Mouse (Mus musculus) neural tube, embryonic 14.5 days (tissue): ENCODE data around the gene Znrf2. TPM values are rescaled to one million over a fixed set of nuclear protein-coding genes. Genes with fewer than 3 reads are reported as not detected.
A peak's percentile ranks its signal among the peaks of the same experiment; 100 is the strongest.

Experiments
- ATAC-seq: fragments of 200-750 bp; cut with Nextera tagmentation; 2 replicates; pipeline ENCODE4 v1.8.0; 2017; ENCODE audit warnings: low read depth, mild to moderate bottlenecking, moderate TSS enrichment, moderate library complexity
- H3K27ac ChIP-seq: fragments of 300-500 bp; sonication (generic); 2 replicates; pipeline ENCODE4 v1.5.1; 2014; ENCODE audit warnings: low read depth, mild to moderate bottlenecking, control low read depth, low read length, moderate library complexity, mixed read lengths
- H3K27me3 ChIP-seq: fragments of 300-500 bp; sonication (generic); 2 replicates; pipeline ENCODE4 v1.6.1; 2014; ENCODE audit warnings: low read length; ENCODE audit not compliant: control insufficient read depth, insufficient read depth
- H3K36me3 ChIP-seq: fragments of 300-500 bp; sonication (generic); 2 replicates; pipeline ENCODE4 v1.6.1; 2014; ENCODE audit warnings: low read length, mixed read lengths; ENCODE audit not compliant: control insufficient read depth, insufficient read depth
- H3K4me1 ChIP-seq: fragments of 300-500 bp; sonication (generic); 2 replicates; pipeline ENCODE4 v1.6.1; 2014; ENCODE audit warnings: low read length; ENCODE audit not compliant: control insufficient read depth, insufficient read depth
- H3K4me2 ChIP-seq: fragments of 300-500 bp; sonication (generic); 2 replicates; pipeline ENCODE4 v1.6.1; 2014; ENCODE audit warnings: mild to moderate bottlenecking, low read depth, low read length, control low read depth
- H3K4me3 ChIP-seq: fragments of 300-500 bp; sonication (generic); 2 replicates; pipeline ENCODE4 v1.5.1; 2014; ENCODE audit warnings: low read depth, low read length, control low read depth, mixed read lengths
- H3K9ac ChIP-seq: fragments of 300-500 bp; sonication (generic); replicated peaks from 2 replicates; pipeline ENCODE4 v1.6.1; 2014; ENCODE audit warnings: low read depth, mild to moderate bottlenecking, control low read depth, low read length, mixed read lengths
- H3K9me3 ChIP-seq: fragments of 300-500 bp; sonication (generic); 2 replicates; pipeline ENCODE4 v1.6.1; 2016; ENCODE audit warnings: low read length; ENCODE audit not compliant: control insufficient read depth
- WGBS: fragments of 180-500 bp; shearing (Covaris S2); extraction: QIAGEN DNeasy Blood & Tissue Kit; methylation state at CpG from one replicate; pipeline ENCODE4 v1.1.7; 2014; 5-methylcytosine and 5-hydroxymethylcytosine counted together
- polyA plus RNA-seq: library from polyadenylated mRNA; unstranded; fragments of >200 nt; fragmentation: Nextera tagmentation; extraction: Ambion mirVana; gene quantifications from 2 replicates; pipeline ENCODE4 v1.2.1, GENCODE M21; 2014

Znrf2 gene
- polyA plus RNA-seq: 6.6 and 8.0 TPM in 2 replicates

- 0% methylated on average over 67 of the region's 88 CpGs for WGBS
- ATAC-seq: peak; percentile 99
- H3K4me2 ChIP-seq: peak within 1 kb of the TSS; percentile 75
- H3K9ac ChIP-seq: peak within 1 kb of the TSS; percentile 94
- peaks cover 23% of the 10 kb centered on the region; the same call in 1 of the 2 replicates for H3K4me1 ChIP-seq
- H3K36me3 ChIP-seq: no peaks in the 10 kb centered on the region
- peak within 1 kb of the TSS; percentile 81 for H3K4me3 ChIP-seq
- no peaks in the 10 kb centered on the region for H3K27me3 ChIP-seq
- H3K27ac ChIP-seq: peak within 1 kb of the TSS; percentile 94
- no peaks in the 10 kb centered on the region for H3K9me3 ChIP-seq
Measured at GRCm38 (mm10) chr6:54816388-54817065, at the start of gene Znrf2. Gene Znrf2 (plus strand): TSS chr6:54816916.

GRCm38 (mm10) chr6:54767746-54768145 is 49.0 kb upstream of the Znrf2 start:
- Histone ChIP-seq H3K36me3 (no peaks in the 10 kb centered on the region), H3K9ac (no peak overlapping the region), H3K27me3 (no peaks in the 10 kb centered on the region), H3K27ac (no peak overlapping the region), H3K9me3 (no peaks in the 10 kb centered on the region), H3K4me3 (no peak overlapping the region), H3K4me2 (no peak overlapping the region), H3K4me1 (no peaks in the 10 kb centered on the region)
- ATAC-seq: no peak
- WGBS: 60% methylated on average over 4 of the region's 4 CpGs

- Histone ChIP-seq H3K9ac (no peak overlapping the region), H3K4me1 (no peaks in the 10 kb centered on the region), H3K9me3 (no peaks in the 10 kb centered on the region), H3K4me2 (no peak overlapping the region), H3K36me3 (no peaks in the 10 kb centered on the region), H3K4me3 (no peak overlapping the region), H3K27ac (no peak overlapping the region), H3K27me3 (no peaks in the 10 kb centered on the region)
- no peak for ATAC-seq
- WGBS: 76% methylated on average over 4 of the region's 4 CpGs
Measured at GRCm38 (mm10) chr6:54770766-54771165, 46.0 kb upstream of the Znrf2 start.

GRCm38 (mm10) chr6:54771171-54771570 is 45.5 kb upstream of the Znrf2 start:
- 73% methylated on average over 8 of the region's 8 CpGs for WGBS
- no peaks in the 10 kb centered on the region for H3K4me1 ChIP-seq
- no peak for ATAC-seq
- H3K27me3 ChIP-seq: no peaks in the 10 kb centered on the region
- H3K36me3 ChIP-seq: no peaks in the 10 kb centered on the region
- no peak overlapping the region for H3K9ac ChIP-seq
- H3K4me3 ChIP-seq: no peak overlapping the region
- H3K27ac ChIP-seq: no peak overlapping the region
- H3K9me3 ChIP-seq: no peaks in the 10 kb centered on the region
- no peak overlapping the region for H3K4me2 ChIP-seq

- 96% methylated on average over 5 of the region's 5 CpGs for WGBS
- ATAC-seq: no peak
- no peak overlapping the region for H3K4me3 ChIP-seq
- H3K4me2 ChIP-seq: no peak overlapping the region
- no peak overlapping the region for H3K27ac ChIP-seq
- H3K4me1 ChIP-seq: no peaks in the 10 kb centered on the region
- no peak overlapping the region for H3K9ac ChIP-seq
- no peaks in the 10 kb centered on the region for H3K27me3 ChIP-seq
- H3K9me3 ChIP-seq: no peaks in the 10 kb centered on the region
- no peaks in the 10 kb centered on the region for H3K36me3 ChIP-seq
Measured at GRCm38 (mm10) chr6:54772078-54772477, 44.6 kb upstream of the Znrf2 start.

- no peak overlapping the region for H3K9ac ChIP-seq
- H3K27ac ChIP-seq: no peak overlapping the region
- no peak overlapping the region for H3K4me3 ChIP-seq
- ATAC-seq: no peak
- no peak overlapping the region for H3K4me2 ChIP-seq
- H3K27me3 ChIP-seq: no peaks in the 10 kb centered on the region
- H3K4me1 ChIP-seq: no peaks in the 10 kb centered on the region
- no peaks in the 10 kb centered on the region for H3K36me3 ChIP-seq
- H3K9me3 ChIP-seq: no peaks in the 10 kb centered on the region
Measured at GRCm38 (mm10) chr6:54775739-54776138, 41.0 kb upstream of the Znrf2 start.

- H3K4me3 ChIP-seq: no peak overlapping the region
- peak; percentile 72 for ATAC-seq
- peak overlapping the region; percentile 58; the same call in 1 of the 2 replicates for H3K27ac ChIP-seq
- no peaks in the 10 kb centered on the region for H3K36me3 ChIP-seq
- no peak overlapping the region for H3K4me2 ChIP-seq
- no peak overlapping the region; the same call in 1 of the 2 replicates for H3K9ac ChIP-seq
- 27% methylated on average over 8 of the region's 8 CpGs for WGBS
- no peaks in the 10 kb centered on the region for H3K27me3 ChIP-seq
- H3K4me1 ChIP-seq: no peaks in the 10 kb centered on the region
- no peaks in the 10 kb centered on the region for H3K9me3 ChIP-seq
Measured at GRCm38 (mm10) chr6:54777661-54778060, 39.1 kb upstream of the Znrf2 start.

- no peaks in the 10 kb centered on the region for H3K4me1 ChIP-seq
- no peaks in the 10 kb centered on the region for H3K36me3 ChIP-seq
- WGBS: 85% methylated on average over 5 of the region's 5 CpGs
- no peak overlapping the region for H3K4me2 ChIP-seq
- no peak overlapping the region for H3K9ac ChIP-seq
- ATAC-seq: no peak
- H3K27ac ChIP-seq: no peak overlapping the region
- H3K9me3 ChIP-seq: no peaks in the 10 kb centered on the region
- no peaks in the 10 kb centered on the region for H3K27me3 ChIP-seq
- H3K4me3 ChIP-seq: no peak overlapping the region
Measured at GRCm38 (mm10) chr6:54779968-54780367, 36.7 kb upstream of the Znrf2 start.

GRCm38 (mm10) chr6:54780569-54781304 is 36.0 kb upstream of the Znrf2 start:
- H3K4me1 ChIP-seq: no peaks in the 10 kb centered on the region
- no peak overlapping the region for H3K9ac ChIP-seq
- no peaks in the 10 kb centered on the region for H3K36me3 ChIP-seq
- H3K27me3 ChIP-seq: no peaks in the 10 kb centered on the region
- H3K27ac ChIP-seq: no peak overlapping the region
- no peaks in the 10 kb centered on the region for H3K9me3 ChIP-seq
- no peak for ATAC-seq
- no peak overlapping the region for H3K4me2 ChIP-seq
- WGBS: 86% methylated on average over 5 of the region's 5 CpGs
- H3K4me3 ChIP-seq: no peak overlapping the region
